Mouse (Mus musculus) liver, embryonic 13.5 days (tissue): ENCODE measurements around the gene Immp2l. TPM values are rescaled to one million over a fixed set of nuclear protein-coding genes. Genes with fewer than 3 reads are reported as not detected.
A peak's percentile ranks its signal among the peaks of the same experiment; 100 is the strongest.

ENCODE experiments used
- ATAC-seq: fragments of 200-750 bp; cut with Nextera tagmentation; 2 replicates; pipeline ENCODE4 v1.8.0; 2017; ENCODE audit warnings: low read depth, mild to moderate bottlenecking, moderate number of reproducible peaks, moderate library complexity
- DNase-seq: peaks from one replicate; pipeline ENCODE4 v3.0.0; 2022
- H3K27ac ChIP-seq: fragments of 300-500 bp; sonication (generic); 2 replicates; pipeline ENCODE4 v1.5.1; 2015; ENCODE audit warnings: moderate library complexity, mild to moderate bottlenecking, inconsistent platforms
- H3K27me3 ChIP-seq: fragments of 300-500 bp; sonication (generic); 2 replicates; pipeline ENCODE4 v1.6.1; 2015; ENCODE audit warnings: mild to moderate bottlenecking, inconsistent platforms
- H3K36me3 ChIP-seq: fragments of 300-500 bp; sonication (generic); 2 replicates; pipeline ENCODE4 v1.6.1; 2015; ENCODE audit warnings: mild to moderate bottlenecking, inconsistent platforms
- H3K4me1 ChIP-seq: fragments of 300-500 bp; sonication (generic); replicated peaks from 2 replicates; pipeline ENCODE4 v1.6.1; 2015; ENCODE audit warnings: inconsistent platforms
- H3K4me2 ChIP-seq: fragments of 300-500 bp; sonication (generic); 2 replicates; pipeline ENCODE4 v1.6.1; 2015; ENCODE audit warnings: inconsistent platforms, mild to moderate bottlenecking, moderate library complexity
- H3K4me3 ChIP-seq: fragments of 300-500 bp; sonication (generic); replicated peaks from 2 replicates; pipeline ENCODE4 v1.5.1; 2015; ENCODE audit warnings: mild to moderate bottlenecking, inconsistent platforms
- H3K9ac ChIP-seq: fragments of 300-500 bp; sonication (generic); 2 replicates; pipeline ENCODE4 v1.6.1; 2015; ENCODE audit warnings: mild to moderate bottlenecking, inconsistent platforms
- H3K9me3 ChIP-seq: fragments of 300-500 bp; sonication (generic); replicated peaks from 2 replicates; pipeline ENCODE4 v1.6.1; 2016; ENCODE audit warnings: inconsistent platforms
- WGBS: fragments of 180-500 bp; shearing (Covaris S2); methylation state at CpG from one replicate; pipeline ENCODE4 v1.1.7; 2015; ENCODE audit not compliant: insufficient replicate concordance; 5-methylcytosine and 5-hydroxymethylcytosine counted together
- polyA plus RNA-seq: library from polyadenylated mRNA; unstranded; fragments of >200 nt; fragmentation: Nextera tagmentation; extraction: Ambion mirVana; gene quantifications from 2 replicates; pipeline ENCODE4 v1.2.1, GENCODE M21; 2015

Gene Immp2l
- polyA plus RNA-seq, 1 experiment from 2014 or later: 10.8 TPM

- Histone ChIP-seq H3K4me3 (no peak overlapping the region), H3K4me1 (peaks cover 18% of the 10 kb centered on the region), H3K36me3 (no peaks in the 10 kb centered on the region), H3K27ac (no peak overlapping the region), H3K9me3 (no peaks in the 10 kb centered on the region), H3K4me2 (no peak overlapping the region), H3K9ac (no peak overlapping the region), H3K27me3 (no peaks in the 10 kb centered on the region)
- DNase-seq: no peak
- 65% methylated on average over 2 of the region's 2 CpGs for WGBS
- ATAC-seq: no peak
These were observed 85.1 kb downstream of the Immp2l start for GRCm38 (mm10) chr12:41109011-41109410.

GRCm38 (mm10) chr12:41111456-41111855 lies 87.6 kb downstream of the Immp2l start:
- H3K4me2 ChIP-seq: no peak overlapping the region
- peak overlapping the region; percentile 79 for H3K27ac ChIP-seq
- H3K4me3 ChIP-seq: no peak overlapping the region
- DNase-seq: peak; percentile 38
- peak; percentile 76 for ATAC-seq
- no peaks in the 10 kb centered on the region for H3K9me3 ChIP-seq
- H3K4me1 ChIP-seq: peaks cover 18% of the 10 kb centered on the region
- no peak overlapping the region for H3K9ac ChIP-seq
- no peaks in the 10 kb centered on the region for H3K27me3 ChIP-seq
- no peaks in the 10 kb centered on the region for H3K36me3 ChIP-seq
- WGBS: 36% methylated on average over 1 of the region's 1 CpGs

- ATAC-seq: peak; percentile 98
- H3K27ac ChIP-seq: peak overlapping the region; percentile 79
- 11% methylated on average over 6 of the region's 6 CpGs for WGBS
These were observed 88.2 kb downstream of the Immp2l start for GRCm38 (mm10) chr12:41112137-41112536.

GRCm38 (mm10) chr12:41118358-41118757 lies 94.5 kb downstream of the Immp2l start:
- no peak for DNase-seq
- no peaks in the 10 kb centered on the region for H3K27me3 ChIP-seq
- H3K9me3 ChIP-seq: no peaks in the 10 kb centered on the region
- no peak overlapping the region for H3K4me3 ChIP-seq
- no peak overlapping the region for H3K9ac ChIP-seq
- H3K27ac ChIP-seq: no peak overlapping the region
- H3K4me1 ChIP-seq: peaks cover 22% of the 10 kb centered on the region
- no peak overlapping the region for H3K4me2 ChIP-seq
- no peak for ATAC-seq
- no peaks in the 10 kb centered on the region for H3K36me3 ChIP-seq

More at GRCm38 (mm10) chr12:41112137-41112536, 88.2 kb downstream of the Immp2l start:
- H3K36me3 ChIP-seq: no peaks in the 10 kb centered on the region
- H3K4me3 ChIP-seq: no peak overlapping the region
- no peak overlapping the region for H3K9ac ChIP-seq
- DNase-seq: peak; percentile 60
- H3K9me3 ChIP-seq: no peaks in the 10 kb centered on the region
- peak overlapping the region; percentile 41 for H3K4me2 ChIP-seq
- no peaks in the 10 kb centered on the region for H3K27me3 ChIP-seq
- H3K4me1 ChIP-seq: peaks cover 18% of the 10 kb centered on the region

GRCm38 (mm10) chr12:41119657-41120056 lies 95.8 kb downstream of the Immp2l start:
- no peak overlapping the region for H3K4me3 ChIP-seq
- no peaks in the 10 kb centered on the region for H3K9me3 ChIP-seq
- 0 out of 2 replicates have a peak overlapping the region, but pooled peaks have one; percentile 10 for H3K4me2 ChIP-seq
- no peaks in the 10 kb centered on the region for H3K27me3 ChIP-seq
- H3K27ac ChIP-seq: peak overlapping the region; percentile 47
- DNase-seq (peak; percentile 32), ATAC-seq (peak; percentile 92)
- peaks cover 17% of the 10 kb centered on the region for H3K4me1 ChIP-seq
- no peak overlapping the region for H3K9ac ChIP-seq
- whole genome bisulfite sequencing: 52% methylated on average over 6 of the region's 6 CpGs
- no peaks in the 10 kb centered on the region for H3K36me3 ChIP-seq

GRCm38 (mm10) chr12:41123207-41123606 lies 99.3 kb downstream of the Immp2l start:
- ATAC-seq (no peak), DNase-seq (no peak)
- H3K36me3 ChIP-seq: no peaks in the 10 kb centered on the region
- no peaks in the 10 kb centered on the region for H3K9me3 ChIP-seq
- peaks cover 14% of the 10 kb centered on the region for H3K4me1 ChIP-seq
- no peak overlapping the region for H3K9ac ChIP-seq
- H3K27ac ChIP-seq: no peak overlapping the region
- H3K27me3 ChIP-seq: no peaks in the 10 kb centered on the region
- no peak overlapping the region for H3K4me3 ChIP-seq
- WGBS: 73% methylated on average over 2 of the region's 2 CpGs
- H3K4me2 ChIP-seq: no peak overlapping the region

GRCm38 (mm10) chr12:41134885-41135284 lies 111.0 kb downstream of the Immp2l start:
- Histone ChIP-seq H3K4me2 (no peak overlapping the region), H3K9ac (no peak overlapping the region), H3K4me3 (no peak overlapping the region), H3K27ac (no peak overlapping the region), H3K27me3 (no peaks in the 10 kb centered on the region), H3K9me3 (no peaks in the 10 kb centered on the region), H3K36me3 (no peaks in the 10 kb centered on the region), H3K4me1 (no peaks in the 10 kb centered on the region)
- WGBS: 75% methylated on average over 3 of the region's 3 CpGs
- ATAC-seq (no peak), DNase-seq (no peak)

GRCm38 (mm10) chr12:41159543-41159942 lies 135.7 kb downstream of the Immp2l start:
- Histone ChIP-seq H3K4me2 (no peak overlapping the region), H3K4me1 (no peaks in the 10 kb centered on the region), H3K27ac (no peak overlapping the region), H3K9ac (no peak overlapping the region), H3K9me3 (no peaks in the 10 kb centered on the region), H3K36me3 (no peaks in the 10 kb centered on the region), H3K27me3 (no peaks in the 10 kb centered on the region), H3K4me3 (no peak overlapping the region)
- no peak for ATAC-seq
- WGBS: 76% methylated on average over 4 of the region's 4 CpGs
- DNase-seq: no peak

- H3K9me3 ChIP-seq: no peaks in the 10 kb centered on the region
- H3K27ac ChIP-seq: no peak overlapping the region
- no peak overlapping the region for H3K9ac ChIP-seq
- no peaks in the 10 kb centered on the region for H3K36me3 ChIP-seq
- no peak overlapping the region for H3K4me3 ChIP-seq
- ATAC-seq: no peak
- WGBS: 74% methylated on average over 4 of the region's 4 CpGs
- H3K4me2 ChIP-seq: no peak overlapping the region
- no peaks in the 10 kb centered on the region for H3K4me1 ChIP-seq
- H3K27me3 ChIP-seq: no peaks in the 10 kb centered on the region
- DNase-seq: no peak
These were observed 143.9 kb downstream of the Immp2l start for GRCm38 (mm10) chr12:41167802-41168201.

- H3K9me3 ChIP-seq: no peaks in the 10 kb centered on the region
- no peaks in the 10 kb centered on the region for H3K36me3 ChIP-seq
- H3K9ac ChIP-seq: no peak overlapping the region
- H3K27ac ChIP-seq: no peak overlapping the region
- whole genome bisulfite sequencing: 60% methylated on average over 1 of the region's 1 CpGs
- H3K27me3 ChIP-seq: no peaks in the 10 kb centered on the region
- no peaks in the 10 kb centered on the region for H3K4me1 ChIP-seq
- H3K4me2 ChIP-seq: no peak overlapping the region
- no peak for ATAC-seq
- DNase-seq: no peak
- H3K4me3 ChIP-seq: no peak overlapping the region
These were observed 146.2 kb downstream of the Immp2l start for GRCm38 (mm10) chr12:41170051-41170450.

GRCm38 (mm10) chr12:41182856-41183255 lies 159.0 kb downstream of the Immp2l start:
- H3K4me2 ChIP-seq: no peak overlapping the region
- H3K27me3 ChIP-seq: no peaks in the 10 kb centered on the region
- DNase-seq (no peak), ATAC-seq (no peak)
- no peak overlapping the region for H3K4me3 ChIP-seq
- H3K9me3 ChIP-seq: no peaks in the 10 kb centered on the region
- no peak overlapping the region for H3K9ac ChIP-seq
- 0 out of 2 replicates have a peak, but pooled peaks cover 2% of the 10 kb centered on the region for H3K4me1 ChIP-seq
- H3K27ac ChIP-seq: no peak overlapping the region
- no peaks in the 10 kb centered on the region for H3K36me3 ChIP-seq

- Histone ChIP-seq H3K4me3 (no peak overlapping the region), H3K9me3 (no peaks in the 10 kb centered on the region), H3K36me3 (no peaks in the 10 kb centered on the region), H3K9ac (no peak overlapping the region), H3K4me1 (0 out of 2 replicates have a peak, but pooled peaks cover 2% of the 10 kb centered on the region), H3K27me3 (no peaks in the 10 kb centered on the region), H3K4me2 (no peak overlapping the region), H3K27ac (no peak overlapping the region)
- DNase-seq (no peak), ATAC-seq (no peak)
- WGBS: 57% methylated on average over 4 of the region's 4 CpGs
These were observed 161.2 kb downstream of the Immp2l start for GRCm38 (mm10) chr12:41185060-41185459.
